Mouse (Mus musculus) lung, postnatal 0 days (tissue): ENCODE data around the gene Cachd1.

Source experiments
- CTCF ChIP-seq: IDR thresholded peaks from 2 replicates; pipeline ENCODE4 v1.5.1; 2016; ENCODE audit warnings: antibody characterized with exemption, mild to moderate bottlenecking
- EP300 ChIP-seq: IDR thresholded peaks from 2 replicates; pipeline ENCODE4 v1.6.1; 2016; ENCODE audit warnings: antibody characterized with exemption, mild to moderate bottlenecking, control low read depth

GRCm38 (mm10) chr4:101043691-101044090 lies 267.2 kb downstream of the Cachd1 start:
- no peak for TF ChIP-seq CTCF
- TF ChIP-seq EP300, result 0 out of 2 replicates have a peak, but pooled peaks have one; percentile 17
